Mouse (Mus musculus) liver, embryonic 11.5 days (tissue): Measurements from ENCODE around the gene Rai14. TPM values are rescaled to one million over a fixed set of nuclear protein-coding genes. Genes with fewer than 3 reads are reported as not detected.

ENCODE experiments used
- ATAC-seq: fragments of 200-750 bp; cut with Nextera tagmentation; replicated peaks from 2 replicates; pipeline ENCODE4 v1.8.0; 2017; ENCODE audit warnings: moderate number of reproducible peaks, mild to moderate bottlenecking, moderate TSS enrichment, moderate library complexity; ENCODE audit not compliant: low FRiP score
- DNase-seq: peaks from one replicate; pipeline ENCODE4 v3.0.0-alpha.2; 2017; ENCODE audit warnings: low spot score
- H3K27ac ChIP-seq: fragments of 300-500 bp; sonication (generic); 2 replicates; pipeline ENCODE4 v1.5.1; 2014; ENCODE audit warnings: mild to moderate bottlenecking, low read depth, low read length, control low read depth
- H3K27me3 ChIP-seq: fragments of 300-500 bp; sonication (generic); replicated peaks from 2 replicates; pipeline ENCODE4 v1.6.1; 2014; ENCODE audit warnings: low read length, mixed read lengths; ENCODE audit not compliant: control insufficient read depth, insufficient read depth
- H3K36me3 ChIP-seq: fragments of 300-500 bp; sonication (generic); 2 replicates; pipeline ENCODE4 v1.6.1; 2014; ENCODE audit warnings: mild to moderate bottlenecking, low read length, moderate library complexity, mixed read lengths; ENCODE audit not compliant: control insufficient read depth, insufficient read depth
- H3K4me1 ChIP-seq: fragments of 300-500 bp; sonication (generic); replicated peaks from 2 replicates; pipeline ENCODE4 v1.6.1; 2014; ENCODE audit warnings: low read length, mixed read lengths; ENCODE audit not compliant: control insufficient read depth, insufficient read depth
- H3K4me2 ChIP-seq: fragments of 300-500 bp; sonication (generic); 2 replicates; pipeline ENCODE4 v1.6.1; 2014; ENCODE audit warnings: mild to moderate bottlenecking, control low read depth, moderate library complexity
- H3K4me3 ChIP-seq: fragments of 300-500 bp; sonication (generic); 2 replicates; pipeline ENCODE4 v1.5.1; 2014; ENCODE audit warnings: low read depth, low read length, control low read depth
- H3K9ac ChIP-seq: fragments of 300-500 bp; sonication (generic); 2 replicates; pipeline ENCODE4 v1.6.1; 2014; ENCODE audit warnings: low read depth, low read length, control low read depth
- H3K9me3 ChIP-seq: fragments of 300-500 bp; sonication (generic); 2 replicates; pipeline ENCODE4 v1.6.1; 2016; ENCODE audit warnings: low read length, inconsistent platforms, mixed read lengths; ENCODE audit not compliant: control insufficient read depth
- WGBS: fragments of 180-500 bp; shearing (Covaris S2); extraction: QIAGEN DNeasy Blood & Tissue Kit; methylation state at CpG from one replicate; pipeline ENCODE4 v1.1.7; 2014; 5-methylcytosine and 5-hydroxymethylcytosine counted together
- polyA plus RNA-seq: library from polyadenylated mRNA; unstranded; fragments of >200 nt; fragmentation: Nextera tagmentation; extraction: Ambion mirVana; gene quantifications from 2 replicates; pipeline ENCODE4 v1.2.1, GENCODE M21; 2014

Gene Rai14
- polyA plus RNA-seq, 1 experiment from 2014 or later = 19.6 TPM

DNA sequence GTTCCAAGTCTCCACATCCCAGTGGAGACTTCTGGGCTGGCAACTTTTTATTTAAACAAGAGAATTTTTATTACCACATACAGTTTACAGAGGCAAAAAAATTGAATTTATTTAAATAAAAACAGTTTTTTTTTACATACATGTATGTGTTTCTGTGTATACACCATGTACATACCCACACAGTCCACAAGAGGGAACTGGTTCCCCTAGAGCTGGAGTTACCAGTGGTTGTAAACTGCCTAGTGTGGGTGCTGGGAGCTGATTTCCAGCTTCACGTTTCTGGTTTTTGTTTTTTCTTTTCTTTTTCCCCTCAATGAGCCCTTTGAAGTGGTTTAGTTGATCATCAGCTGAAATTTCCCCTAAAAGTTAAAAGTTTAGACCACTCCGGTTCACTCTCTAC, 96.1 kb downstream of the Rai14 start:
- Histone ChIP-seq H3K9me3 (no peaks in the 10 kb centered on the region), H3K4me1 (no peaks in the 10 kb centered on the region), H3K4me2 (no peak overlapping the region), H3K36me3 (0 out of 2 replicates have a peak, but pooled peaks cover 2% of the 10 kb centered on the region), H3K4me3 (no peak overlapping the region), H3K27me3 (no peaks in the 10 kb centered on the region), H3K27ac (no peak overlapping the region), H3K9ac (no peak overlapping the region)
- ATAC-seq = no peak
- 86% methylated on average over 2 of the region's 2 CpGs for WGBS
- no peak for DNase-seq

DNA sequence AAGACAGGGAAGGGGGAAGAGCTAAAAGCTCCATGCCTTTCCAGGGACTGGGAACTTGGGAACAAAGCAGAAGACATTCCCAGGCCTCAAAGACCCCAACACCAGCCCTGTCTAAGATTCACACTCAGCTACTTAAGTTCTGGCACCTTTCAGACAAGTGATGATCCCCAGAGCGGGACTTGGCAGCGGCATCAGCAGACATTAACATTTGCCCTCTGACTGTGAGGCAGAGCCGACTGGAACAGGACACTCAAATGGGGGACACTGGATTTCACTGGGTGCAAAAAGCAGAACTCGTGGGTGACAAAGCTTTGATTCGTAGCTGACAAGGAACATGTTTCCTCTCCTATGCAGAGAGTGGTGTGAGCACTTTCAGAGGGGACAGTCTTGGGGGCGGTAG, 98.4 kb downstream of the Rai14 start:
- 70% methylated on average over 6 of the region's 6 CpGs for WGBS
- Histone ChIP-seq H3K4me2 (no peak overlapping the region), H3K9me3 (no peaks in the 10 kb centered on the region), H3K4me1 (no peaks in the 10 kb centered on the region), H3K9ac (no peak overlapping the region), H3K4me3 (no peak overlapping the region), H3K27me3 (no peaks in the 10 kb centered on the region), H3K27ac (no peak overlapping the region), H3K36me3 (0 out of 2 replicates have a peak, but pooled peaks cover 2% of the 10 kb centered on the region)
- ATAC-seq (no peak), DNase-seq (no peak)

DNA sequence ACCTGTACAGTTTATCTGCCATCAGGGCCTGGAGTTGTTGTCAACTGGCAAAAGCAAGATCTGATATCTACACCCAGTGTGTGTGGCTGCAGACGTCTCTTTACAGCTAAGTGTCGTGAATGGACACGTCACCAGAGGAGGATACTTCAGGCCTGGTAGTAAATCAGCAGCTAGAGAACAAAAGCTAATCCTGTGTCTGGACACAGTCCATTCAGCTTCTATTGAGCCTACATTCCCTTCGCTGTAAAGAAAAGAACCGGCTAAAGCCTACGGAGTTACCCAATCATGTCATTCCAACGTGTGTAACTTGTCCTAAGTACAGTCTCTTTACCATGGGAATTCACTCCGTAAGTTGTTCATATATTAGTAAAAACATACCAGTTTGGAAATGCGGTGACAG, 103.4 kb downstream of the Rai14 start:
- ATAC-seq = no peak
- Histone ChIP-seq H3K4me1 (no peaks in the 10 kb centered on the region), H3K36me3 (peaks cover 2% of the 10 kb centered on the region; the same call in 1 of the 2 replicates), H3K27me3 (no peaks in the 10 kb centered on the region), H3K4me3 (no peak overlapping the region), H3K9ac (no peak overlapping the region), H3K27ac (no peak overlapping the region), H3K9me3 (no peaks in the 10 kb centered on the region), H3K4me2 (no peak overlapping the region)
- DNase-seq = no peak
- 82% methylated on average over 9 of the region's 9 CpGs for WGBS

DNA sequence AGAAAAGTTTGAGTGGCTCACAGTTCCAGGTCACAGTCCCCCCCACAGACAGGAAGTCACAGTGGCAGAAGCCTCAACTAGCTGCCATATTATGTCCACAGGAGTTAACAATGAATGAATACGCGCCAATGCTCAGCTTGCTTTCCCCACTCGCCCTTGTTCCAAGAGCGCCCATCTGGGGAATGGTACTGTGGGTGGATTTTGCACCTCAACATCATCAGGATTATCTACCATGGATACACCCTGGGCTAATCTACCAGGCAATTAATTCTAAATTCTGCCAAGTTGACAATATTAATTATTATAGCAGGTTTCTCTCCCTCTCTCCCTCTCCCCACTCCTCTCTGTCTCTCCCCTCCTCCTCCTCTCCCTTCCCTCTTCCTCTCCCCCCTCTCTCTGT, 105.3 kb downstream of the Rai14 start:
- no peak overlapping the region for H3K4me2 ChIP-seq
- DNase-seq = no peak
- WGBS = 87% methylated on average over 4 of the region's 4 CpGs
- no peaks in the 10 kb centered on the region for H3K27me3 ChIP-seq
- no peak overlapping the region for H3K27ac ChIP-seq
- H3K9me3 ChIP-seq = no peaks in the 10 kb centered on the region
- no peak overlapping the region for H3K4me3 ChIP-seq
- no peak overlapping the region for H3K9ac ChIP-seq
- ATAC-seq = no peak
- H3K36me3 ChIP-seq = peaks cover 2% of the 10 kb centered on the region; the same call in 1 of the 2 replicates
- no peaks in the 10 kb centered on the region for H3K4me1 ChIP-seq

DNA sequence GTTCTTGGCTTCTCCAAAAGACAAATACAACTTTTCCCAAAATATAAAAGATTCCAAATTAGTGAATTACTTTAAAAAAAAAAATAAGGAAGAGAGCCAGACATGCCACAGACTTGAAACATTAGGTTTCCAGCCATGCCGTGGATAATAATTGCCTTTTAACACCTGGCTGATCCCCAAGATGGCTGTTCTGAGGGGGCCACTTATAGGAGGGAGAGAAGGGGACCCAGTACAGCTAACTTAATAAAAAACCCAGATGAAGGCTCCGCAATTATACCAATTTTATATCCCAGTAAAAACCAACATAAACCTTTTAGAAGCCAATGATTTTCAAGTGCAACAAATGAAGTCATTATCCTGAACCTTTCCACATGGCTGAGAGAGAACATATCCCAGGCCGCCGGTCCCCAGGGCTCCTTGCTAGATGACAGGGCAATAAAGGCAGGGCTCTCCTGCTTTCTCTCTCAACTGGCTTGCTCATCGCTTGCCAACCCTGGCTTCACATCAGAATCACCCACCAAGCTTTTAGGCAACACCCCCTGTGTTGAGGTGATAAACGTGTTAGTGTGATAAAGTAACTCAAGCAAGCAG, 105.8 kb downstream of the Rai14 start:
- Histone ChIP-seq H3K9ac (no peak overlapping the region), H3K36me3 (peaks cover 2% of the 10 kb centered on the region; the same call in 1 of the 2 replicates), H3K4me2 (no peak overlapping the region), H3K4me1 (no peaks in the 10 kb centered on the region), H3K27me3 (no peaks in the 10 kb centered on the region), H3K27ac (no peak overlapping the region), H3K4me3 (no peak overlapping the region), H3K9me3 (0 out of 2 replicates have a peak, but pooled peaks cover 2% of the 10 kb centered on the region)
- ATAC-seq = no peak
- no peak for DNase-seq
- WGBS = 77% methylated on average over 6 of the region's 6 CpGs

DNA sequence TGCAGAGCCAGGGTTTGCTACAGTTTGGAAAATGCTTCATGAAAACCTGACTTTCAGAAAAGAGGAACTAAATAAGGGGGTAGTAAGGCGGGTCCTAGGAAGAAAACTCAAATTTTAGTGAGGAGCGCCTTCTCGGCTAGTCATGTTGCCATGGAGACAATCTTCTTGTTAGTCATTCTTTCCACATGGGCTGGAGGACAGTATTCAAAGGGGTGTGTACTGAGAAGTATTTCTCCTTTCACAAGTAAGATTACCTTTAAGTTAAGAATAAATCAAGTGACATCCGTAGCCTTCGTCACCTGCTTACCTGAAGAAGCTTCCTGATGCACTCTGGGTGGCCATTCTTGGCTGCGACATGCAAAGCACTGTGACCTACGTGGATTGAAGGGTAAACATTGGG, 115.0 kb downstream of the Rai14 start:
- Histone ChIP-seq H3K4me1 (no peaks in the 10 kb centered on the region), H3K4me2 (no peak overlapping the region), H3K27ac (no peak overlapping the region), H3K4me3 (no peak overlapping the region), H3K9me3 (0 out of 2 replicates have a peak, but pooled peaks cover 2% of the 10 kb centered on the region), H3K27me3 (no peaks in the 10 kb centered on the region), H3K9ac (no peak overlapping the region), H3K36me3 (no peaks in the 10 kb centered on the region; the same call in 1 of the 2 replicates)
- ATAC-seq = no peak
- WGBS = 66% methylated on average over 7 of the region's 7 CpGs
- DNase-seq = no peak

DNA sequence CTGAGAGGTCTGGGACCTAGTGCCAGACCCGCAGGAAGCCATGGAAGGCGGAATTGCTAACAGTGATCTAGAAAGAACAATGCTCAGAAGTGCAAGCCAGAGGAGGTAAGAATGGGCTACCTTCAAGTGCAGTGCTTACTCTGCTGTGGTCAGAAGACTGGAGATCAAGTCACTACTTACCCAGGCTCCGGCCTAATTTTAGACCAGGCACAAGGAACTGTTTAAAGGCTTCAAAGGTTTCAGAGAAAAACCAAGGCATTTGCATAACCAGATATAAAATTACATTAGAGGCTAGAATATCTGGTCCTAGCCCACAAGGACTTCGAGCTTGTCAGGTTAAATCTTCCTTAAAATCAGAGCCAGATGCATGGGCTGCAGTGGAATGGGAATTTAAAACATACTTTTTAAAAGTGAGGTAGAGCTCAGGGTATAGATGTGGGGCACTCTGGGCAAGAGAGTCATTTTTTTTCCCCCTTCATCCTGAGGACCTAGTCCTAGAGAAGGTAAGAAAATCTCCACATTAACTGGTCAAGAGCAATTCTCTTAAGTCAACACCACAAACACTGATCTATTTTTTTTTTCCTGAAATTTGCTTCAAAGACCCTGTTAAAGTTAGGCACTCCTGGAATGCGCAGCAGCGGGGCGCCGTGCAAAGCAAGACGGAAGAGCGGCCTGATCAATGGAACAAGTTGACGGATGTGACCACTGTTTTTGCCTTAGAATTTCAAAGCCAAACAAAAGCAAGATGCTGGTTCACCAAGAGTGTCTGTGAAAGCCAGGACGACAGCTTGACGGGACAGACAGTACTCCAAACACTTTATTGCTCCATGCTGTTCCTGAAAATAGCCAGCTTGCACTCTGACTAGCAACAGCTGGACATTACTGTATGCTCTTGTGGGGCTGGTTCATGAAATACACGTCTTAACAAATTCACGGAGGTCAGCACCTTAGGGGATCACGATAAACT, 115.9 kb downstream of the Rai14 start:
- Histone ChIP-seq H3K9ac (no peak overlapping the region), H3K4me2 (no peak overlapping the region), H3K4me3 (no peak overlapping the region), H3K27ac (no peak overlapping the region), H3K27me3 (no peaks in the 10 kb centered on the region), H3K36me3 (no peaks in the 10 kb centered on the region; the same call in 1 of the 2 replicates), H3K4me1 (no peaks in the 10 kb centered on the region), H3K9me3 (no peaks in the 10 kb centered on the region)
- DNase-seq = no peak
- ATAC-seq = no peak
- 67% methylated on average over 16 of the region's 16 CpGs for WGBS

DNA sequence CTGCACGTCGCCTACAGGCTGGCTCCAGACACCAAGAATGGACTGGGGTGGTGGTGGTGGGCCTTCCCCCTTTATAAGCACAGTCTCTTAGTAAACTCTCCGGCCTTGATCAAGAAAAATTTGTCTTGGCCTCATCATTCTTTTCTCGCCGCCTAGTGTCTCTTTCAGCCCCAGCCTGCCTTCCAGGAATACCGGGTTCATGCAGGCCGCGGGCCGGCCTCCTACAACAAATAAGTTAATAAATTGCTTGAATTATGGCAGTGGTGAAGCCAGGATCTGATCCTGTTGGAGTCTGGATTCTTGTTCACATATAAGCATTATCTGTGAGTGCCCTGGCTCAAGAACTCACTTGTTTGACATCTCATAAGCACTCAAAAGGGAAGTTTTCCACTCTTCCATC, 117.6 kb downstream of the Rai14 start:
- no peak for ATAC-seq
- no peak overlapping the region for H3K4me2 ChIP-seq
- no peaks in the 10 kb centered on the region; the same call in 1 of the 2 replicates for H3K36me3 ChIP-seq
- H3K27ac ChIP-seq = no peak overlapping the region
- no peak overlapping the region for H3K9ac ChIP-seq
- H3K4me3 ChIP-seq = no peak overlapping the region
- H3K27me3 ChIP-seq = no peaks in the 10 kb centered on the region
- H3K4me1 ChIP-seq = no peaks in the 10 kb centered on the region
- H3K9me3 ChIP-seq = no peaks in the 10 kb centered on the region
- 89% methylated on average over 9 of the region's 9 CpGs for WGBS
- no peak for DNase-seq
